Mouse (Mus musculus): ENCODE measurements around the gene Shc3.

DNA sequence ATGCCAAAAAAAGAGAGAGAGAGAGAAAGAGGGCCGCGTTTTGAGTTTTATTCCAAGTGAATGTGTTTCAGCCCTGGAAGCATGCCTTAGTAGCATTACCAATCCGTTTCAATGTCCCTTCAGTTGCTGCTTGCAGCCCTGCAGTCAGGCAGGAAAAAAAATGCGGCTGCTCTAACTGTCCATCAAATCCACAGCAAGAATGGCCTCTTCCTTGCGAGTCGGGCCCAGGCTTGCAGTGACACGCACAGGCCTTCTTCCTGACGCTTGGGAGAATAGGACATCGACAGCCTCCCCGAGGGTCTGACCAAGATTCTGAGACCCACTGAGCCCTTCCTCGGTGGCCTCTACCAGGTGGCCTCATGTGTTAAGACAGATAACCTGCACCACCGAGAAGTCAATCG is 718 bp downstream of the Shc3 start:
- TF ChIP-seq NELFE (IDR thresholded peaks at IDR 0.05; ENCODE audit: low read depth, low read length) (no peak), EP300 (IDR thresholded peaks at IDR 0.05; ENCODE audit: low read depth in 1 of 2, low read length in 2 of 2) (no peak), ETS1 (IDR thresholded peaks at IDR 0.05; ENCODE audit: low read depth, low read length) (no peak), SMC3 (IDR thresholded peaks at IDR 0.05; ENCODE audit: low read depth, low read length) (no peak), TAL1 (IDR thresholded peaks at IDR 0.05; ENCODE audit: low read length) (no peak), MAX (IDR thresholded peaks at IDR 0.05; ENCODE audit: low read length) (no peak), TCF12 (IDR thresholded peaks at IDR 0.05; ENCODE audit: low read depth, low read length) (no peak)
